Mouse (Mus musculus) heart, embryonic 10.5 days (tissue): Measurements from ENCODE around the gene Gm17509. TPM values are rescaled to one million over a fixed set of nuclear protein-coding genes. Genes with fewer than 3 reads are reported as not detected.

ENCODE experiments used
- DNase-seq: peaks from one replicate; pipeline ENCODE4 v3.0.0-alpha.2; 2017; ENCODE audit warnings: low spot score
- H3K27ac ChIP-seq: fragments of 300-500 bp; sonication (generic); 2 replicates; pipeline ENCODE4 v1.5.1; 2016; ENCODE audit warnings: mild to moderate bottlenecking
- H3K27me3 ChIP-seq: fragments of 300-500 bp; sonication (generic); 2 replicates; pipeline ENCODE4 v1.6.1; 2016; ENCODE audit warnings: mild to moderate bottlenecking; ENCODE audit not compliant: poor library complexity, insufficient read depth, severe bottlenecking
- H3K36me3 ChIP-seq: fragments of 300-500 bp; sonication (generic); 2 replicates; pipeline ENCODE4 v1.6.1; 2016; ENCODE audit warnings: mild to moderate bottlenecking, moderate library complexity
- H3K4me1 ChIP-seq: fragments of 300-500 bp; sonication (generic); 2 replicates; pipeline ENCODE4 v1.6.1; 2016; ENCODE audit warnings: mild to moderate bottlenecking
- H3K4me3 ChIP-seq: fragments of 300-500 bp; sonication (generic); 2 replicates; pipeline ENCODE4 v1.5.1; 2016; ENCODE audit warnings: mild to moderate bottlenecking, moderate library complexity
- H3K9me3 ChIP-seq: fragments of 300-500 bp; sonication (generic); 2 replicates; pipeline ENCODE4 v1.6.1; 2016; ENCODE audit warnings: mild to moderate bottlenecking, moderate library complexity
- WGBS: fragments of 180-500 bp; shearing (Covaris S2); methylation state at CpG from one replicate; pipeline ENCODE4 v1.1.7; 2016; 5-methylcytosine and 5-hydroxymethylcytosine counted together
- polyA plus RNA-seq: library from polyadenylated mRNA; unstranded; fragments of >200 nt; fragmentation: Nextera tagmentation; extraction: Ambion mirVana; gene quantifications from 2 replicates; pipeline ENCODE4 v1.2.1, GENCODE M21; 2016

The Gm17509 gene
- polyA plus RNA-seq = 0.27 and 0.36 TPM in 2 replicates

DNA sequence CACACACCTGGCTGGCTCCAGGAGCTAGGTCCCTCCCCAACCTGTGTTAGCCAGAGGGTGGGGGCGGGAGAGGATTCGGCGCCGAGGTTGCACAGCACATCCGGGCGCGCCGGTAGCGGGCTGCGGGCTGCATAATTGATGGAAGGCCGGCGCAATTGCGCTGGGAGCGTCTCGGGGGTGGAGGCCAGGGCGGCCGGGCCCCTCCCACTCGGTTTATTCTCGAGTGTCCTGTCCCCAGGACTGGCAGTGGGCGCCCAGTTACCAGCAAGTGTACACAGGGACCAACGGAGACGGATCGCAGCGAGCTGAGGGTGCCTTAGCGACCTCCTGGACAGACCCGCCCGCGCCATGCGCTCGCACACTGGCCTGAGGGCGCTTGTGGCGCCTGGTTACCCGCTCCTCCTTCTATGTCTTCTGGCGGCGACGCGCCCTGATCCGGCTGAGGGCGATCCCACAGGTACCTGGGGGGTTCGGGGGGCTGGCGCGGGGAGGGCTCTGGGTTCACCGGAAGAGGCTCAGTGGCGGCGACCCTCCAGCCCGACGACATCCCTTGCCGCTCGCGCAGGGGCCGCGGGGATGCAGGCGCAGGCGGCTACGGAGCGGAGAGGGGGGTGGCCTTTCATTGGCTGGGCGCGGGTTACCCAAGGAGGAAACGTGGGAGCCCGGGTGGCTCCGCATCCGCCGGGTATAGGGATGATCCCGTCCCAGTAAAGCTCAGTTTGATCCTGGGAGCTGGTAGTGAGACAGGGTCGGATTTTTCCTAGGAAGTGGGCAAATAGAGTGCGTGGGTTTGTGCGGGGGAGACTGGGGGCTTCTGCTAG lies at the start of gene Gm17509:
Gm17509 (minus strand) TSS at position 575 of the 821 bp plus-strand sequence.
- no peaks in the 10 kb centered on the region for H3K36me3 ChIP-seq
- peak; percentile 83 for DNase-seq
- H3K27ac ChIP-seq = peak within 1 kb of the TSS; percentile 94
- H3K27me3 ChIP-seq = no peaks in the 10 kb centered on the region
- no peaks in the 10 kb centered on the region for H3K9me3 ChIP-seq
- H3K4me3 ChIP-seq = peak within 1 kb of the TSS; percentile 85
- H3K4me1 ChIP-seq = peaks cover 18% of the 10 kb centered on the region
- WGBS = under 1% methylated on average over 67 of the region's 67 CpGs

DNA sequence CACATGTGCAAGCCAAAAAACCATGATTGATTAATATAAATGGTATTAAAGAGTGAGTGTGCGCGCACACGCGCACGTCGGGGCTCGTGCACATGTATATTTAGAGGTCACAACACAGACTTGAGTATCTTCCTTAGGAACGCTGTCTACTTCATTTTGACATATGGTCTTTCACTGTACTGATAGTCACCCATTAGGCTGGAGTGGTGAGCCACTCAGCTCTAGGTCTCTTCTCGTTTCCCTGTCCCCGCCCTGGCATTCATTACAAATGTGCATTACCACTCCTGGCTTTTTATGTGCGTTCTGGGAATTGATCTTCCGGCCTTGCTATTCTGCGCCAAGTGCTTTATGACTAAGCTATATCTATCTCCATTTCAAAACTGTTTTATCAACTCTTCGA lies 47.1 kb upstream of the Gm17509 start:
- Histone ChIP-seq H3K27me3 (no peaks in the 10 kb centered on the region), H3K4me1 (no peaks in the 10 kb centered on the region), H3K4me3 (no peak overlapping the region), H3K9me3 (no peaks in the 10 kb centered on the region), H3K36me3 (peaks cover 5% of the 10 kb centered on the region; the same call in 1 of the 2 replicates), H3K27ac (no peak overlapping the region)
- 94% methylated on average over 14 of the region's 14 CpGs for WGBS
- no peak for DNase-seq

DNA sequence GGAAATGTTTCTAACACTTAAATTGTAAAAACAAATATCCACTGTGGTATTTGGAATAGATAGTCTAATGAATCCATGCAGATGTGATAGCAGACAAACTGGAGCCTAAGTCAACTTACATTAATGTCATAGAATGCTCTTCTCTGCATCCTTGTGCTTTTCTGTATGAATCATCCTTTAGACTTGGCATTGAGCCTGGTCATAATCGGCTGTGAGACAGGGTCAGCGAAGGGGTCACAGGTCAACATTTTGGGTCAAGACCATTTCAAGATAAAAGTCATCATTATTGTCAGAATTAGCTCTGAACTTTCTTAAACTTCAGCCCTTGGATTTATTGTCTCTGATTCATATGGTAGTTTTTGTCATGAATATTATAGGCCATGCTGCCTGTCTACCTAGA lies 45.3 kb upstream of the Gm17509 start:
- Histone ChIP-seq H3K36me3 (peaks cover 5% of the 10 kb centered on the region; the same call in 1 of the 2 replicates), H3K27me3 (no peaks in the 10 kb centered on the region), H3K9me3 (no peaks in the 10 kb centered on the region), H3K4me1 (no peaks in the 10 kb centered on the region), H3K27ac (no peak overlapping the region), H3K4me3 (no peak overlapping the region)
- WGBS = 68% methylated on average over 2 of the region's 2 CpGs
- peak; percentile 54 for DNase-seq

DNA sequence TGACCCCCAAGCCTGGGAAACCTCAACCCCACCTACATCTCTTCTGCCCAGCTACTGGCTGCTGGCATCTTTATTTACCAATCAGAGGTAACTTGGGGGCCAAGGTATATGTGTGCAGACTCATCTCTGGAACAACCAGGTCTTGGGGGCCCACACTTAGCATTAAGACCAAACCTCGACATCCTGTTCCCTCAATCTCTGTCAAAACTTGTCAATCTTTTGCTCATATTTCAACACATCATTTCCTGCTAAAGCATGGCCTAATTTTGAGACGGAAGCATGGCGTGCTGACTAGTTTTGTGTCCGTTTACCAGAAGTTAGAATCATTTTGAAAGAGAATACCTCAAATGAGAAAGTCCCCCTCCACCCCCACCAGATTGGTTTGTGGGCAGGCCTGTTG lies 39.8 kb upstream of the Gm17509 start:
- WGBS = 86% methylated on average over 4 of the region's 4 CpGs
- Histone ChIP-seq H3K27me3 (no peaks in the 10 kb centered on the region), H3K27ac (no peak overlapping the region), H3K4me3 (no peak overlapping the region), H3K9me3 (no peaks in the 10 kb centered on the region), H3K36me3 (peaks cover 3% of the 10 kb centered on the region; the same call in 1 of the 2 replicates), H3K4me1 (no peaks in the 10 kb centered on the region)
- DNase-seq = peak; percentile 30

DNA sequence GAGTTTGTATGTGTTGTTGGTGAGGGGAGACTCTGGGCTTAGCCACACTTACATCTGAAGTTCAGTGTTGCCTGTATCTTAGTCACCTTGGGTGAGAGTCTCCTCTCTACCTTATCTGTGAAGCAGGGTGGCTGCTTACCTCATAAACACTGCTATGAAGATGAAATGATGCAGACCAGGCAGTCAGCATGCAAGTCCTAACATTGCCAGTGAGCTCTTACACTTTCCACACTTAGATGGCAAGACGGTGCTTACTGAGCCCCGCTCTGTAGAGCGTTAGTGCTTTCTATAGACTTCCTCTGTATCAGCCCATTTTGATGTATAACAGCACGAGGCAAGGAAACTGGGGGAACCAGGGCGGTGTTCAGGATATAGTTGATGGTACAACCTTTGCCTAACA lies 21.7 kb upstream of the Gm17509 start:
- Histone ChIP-seq H3K9me3 (no peaks in the 10 kb centered on the region), H3K4me3 (no peak overlapping the region), H3K27me3 (no peaks in the 10 kb centered on the region), H3K36me3 (no peaks in the 10 kb centered on the region), H3K27ac (no peak overlapping the region), H3K4me1 (peaks cover 6% of the 10 kb centered on the region; the same call in 1 of the 2 replicates)
- 82% methylated on average over 5 of the region's 5 CpGs for WGBS
- peak; percentile 7 for DNase-seq

DNA sequence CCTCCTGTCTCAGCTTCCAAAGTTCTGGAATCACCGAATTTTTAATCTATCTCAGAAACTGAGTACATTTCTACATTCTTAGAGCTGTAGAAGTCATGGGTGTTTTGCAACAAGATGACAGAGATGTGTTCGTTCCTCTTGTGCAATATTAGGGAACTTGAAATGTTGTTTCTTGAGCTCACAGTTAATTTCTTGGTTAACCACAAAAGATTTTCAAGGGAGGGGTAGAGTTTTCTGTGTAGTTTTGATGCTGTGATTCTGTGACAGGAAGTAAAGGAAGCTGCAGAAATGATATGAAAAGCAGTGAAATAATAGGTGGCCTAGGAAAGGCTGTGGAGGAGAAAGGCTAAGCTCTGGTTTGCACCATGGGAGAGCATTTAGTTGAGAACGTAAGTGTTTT lies 21.2 kb upstream of the Gm17509 start:
- WGBS = 90% methylated on average over 3 of the region's 3 CpGs
- H3K27me3 ChIP-seq = no peaks in the 10 kb centered on the region

DNA sequence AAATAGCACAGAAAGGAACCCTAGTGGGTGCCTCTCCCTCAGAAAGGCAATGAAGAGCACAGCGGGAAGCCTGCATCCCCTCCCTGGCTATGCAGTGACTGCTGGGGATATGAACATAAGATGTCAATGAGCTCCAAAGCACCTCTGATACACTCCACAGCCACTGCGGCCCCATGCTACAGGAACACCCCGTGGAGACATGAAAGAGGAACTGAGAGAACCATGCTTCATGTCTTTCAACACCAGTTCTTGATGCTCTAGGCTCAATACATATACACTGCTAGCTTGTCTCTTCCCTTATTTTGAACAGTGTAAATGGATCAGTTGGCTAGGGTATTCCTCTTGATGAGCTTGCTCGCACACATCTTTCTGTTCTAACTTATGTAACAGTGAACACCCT lies 16.2 kb upstream of the Gm17509 start:
- H3K27ac ChIP-seq = no peak overlapping the region
- H3K4me3 ChIP-seq = no peak overlapping the region
- H3K36me3 ChIP-seq = no peaks in the 10 kb centered on the region
- 58% methylated on average over 4 of the region's 4 CpGs for WGBS
- no peaks in the 10 kb centered on the region for H3K9me3 ChIP-seq
- no peaks in the 10 kb centered on the region for H3K27me3 ChIP-seq
- peak; percentile 65 for DNase-seq
- peaks cover 16% of the 10 kb centered on the region for H3K4me1 ChIP-seq

More for the DNA sequence above, 21.2 kb upstream of the Gm17509 start:
- H3K9me3 ChIP-seq = no peaks in the 10 kb centered on the region
- DNase-seq = peak; percentile 38
- peaks cover 9% of the 10 kb centered on the region; the same call in 1 of the 2 replicates for H3K4me1 ChIP-seq
- H3K36me3 ChIP-seq = no peaks in the 10 kb centered on the region
- no peak overlapping the region for H3K4me3 ChIP-seq
- no peak overlapping the region for H3K27ac ChIP-seq

DNA sequence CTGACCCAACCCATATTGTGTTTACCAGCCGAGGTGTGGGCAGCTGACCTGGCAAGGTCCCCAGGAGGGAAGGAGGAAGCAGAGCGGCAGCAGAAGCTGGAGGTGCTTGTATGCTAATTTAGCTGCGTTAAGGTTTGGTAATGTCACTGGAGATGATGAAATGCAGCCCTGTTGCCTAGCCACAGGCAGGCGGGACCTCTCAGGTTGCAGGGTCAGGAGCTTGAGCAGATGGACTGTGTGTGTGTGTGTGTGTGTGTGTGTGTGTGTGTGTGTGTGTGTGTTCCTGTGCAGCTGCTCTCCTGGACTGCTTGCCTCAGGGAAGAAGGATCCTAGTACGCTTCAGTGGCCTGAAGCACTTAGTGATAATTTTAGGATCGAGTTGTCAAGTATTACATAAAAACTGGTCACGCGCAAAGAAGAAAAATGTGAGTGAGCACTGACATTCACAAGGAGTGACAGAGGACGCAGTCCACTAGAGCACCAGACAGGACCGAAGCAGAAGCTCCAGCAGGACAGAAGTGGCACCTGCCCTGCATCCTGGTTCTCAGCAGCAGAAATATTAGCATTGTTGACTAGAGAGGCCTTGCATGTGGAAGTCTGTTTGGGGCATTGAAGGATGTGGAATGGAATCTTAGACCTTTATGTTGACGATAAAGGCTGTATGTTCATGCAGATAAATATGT lies 14.8 kb upstream of the Gm17509 start:
- 39% methylated on average over 11 of the region's 11 CpGs for WGBS
- no peaks in the 10 kb centered on the region for H3K9me3 ChIP-seq
- H3K4me1 ChIP-seq = peaks cover 23% of the 10 kb centered on the region
- peak overlapping the region; percentile 38; the same call in 1 of the 2 replicates for H3K27ac ChIP-seq
- peak; percentile 76 for DNase-seq
- H3K4me3 ChIP-seq = 0 out of 2 replicates have a peak overlapping the region, but pooled peaks have one; percentile 7
- no peaks in the 10 kb centered on the region for H3K27me3 ChIP-seq
- H3K36me3 ChIP-seq = no peaks in the 10 kb centered on the region

DNA sequence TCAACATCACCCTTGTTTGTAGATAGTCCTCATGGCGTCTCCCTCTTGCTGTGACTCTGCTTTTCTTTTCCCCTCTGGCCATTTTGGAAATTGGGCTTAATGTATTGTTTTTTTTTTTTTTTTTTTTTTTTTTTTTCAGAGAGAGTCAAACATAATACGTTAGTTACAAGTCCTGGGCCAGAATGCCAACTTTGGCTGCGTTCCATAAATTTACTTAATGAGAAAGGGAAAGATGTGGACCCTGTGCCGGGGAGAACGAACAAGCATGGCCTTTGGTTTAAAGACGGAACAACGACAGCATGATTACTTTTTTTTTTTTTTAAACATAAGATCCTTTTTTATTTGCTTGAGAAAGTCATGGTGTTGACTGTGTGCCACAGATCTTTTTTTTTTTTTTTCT lies 13.6 kb upstream of the Gm17509 start:
- Histone ChIP-seq H3K9me3 (no peaks in the 10 kb centered on the region), H3K4me3 (no peak overlapping the region), H3K36me3 (no peaks in the 10 kb centered on the region), H3K27ac (no peak overlapping the region), H3K27me3 (no peaks in the 10 kb centered on the region), H3K4me1 (peaks cover 23% of the 10 kb centered on the region)
- 83% methylated on average over 7 of the region's 7 CpGs for WGBS
- peak; percentile 17 for DNase-seq

DNA sequence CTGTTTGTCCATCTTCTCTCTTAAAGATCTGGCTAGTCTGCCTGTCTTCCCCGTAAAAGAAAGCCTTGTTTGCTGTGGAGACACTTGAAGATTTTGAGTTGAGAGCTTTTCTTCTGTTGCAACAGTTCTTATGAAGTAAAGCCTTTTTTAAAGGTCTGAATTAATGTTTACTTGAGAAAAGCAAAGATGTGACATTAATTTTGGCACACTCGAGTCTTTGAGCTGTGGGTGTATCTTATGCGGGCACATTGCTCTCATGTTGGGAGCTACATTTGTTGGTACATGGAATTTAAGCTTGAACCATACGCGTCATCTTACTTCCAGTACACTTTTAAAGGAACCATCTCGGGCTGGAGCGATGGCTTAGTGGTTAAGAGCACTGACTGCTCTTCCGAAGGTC lies 12.9 kb upstream of the Gm17509 start:
- Histone ChIP-seq H3K36me3 (no peaks in the 10 kb centered on the region), H3K9me3 (no peaks in the 10 kb centered on the region), H3K4me3 (no peak overlapping the region), H3K27ac (no peak overlapping the region), H3K4me1 (peaks cover 23% of the 10 kb centered on the region), H3K27me3 (no peaks in the 10 kb centered on the region)
- DNase-seq = peak; percentile 9
- WGBS = 93% methylated on average over 8 of the region's 8 CpGs

DNA sequence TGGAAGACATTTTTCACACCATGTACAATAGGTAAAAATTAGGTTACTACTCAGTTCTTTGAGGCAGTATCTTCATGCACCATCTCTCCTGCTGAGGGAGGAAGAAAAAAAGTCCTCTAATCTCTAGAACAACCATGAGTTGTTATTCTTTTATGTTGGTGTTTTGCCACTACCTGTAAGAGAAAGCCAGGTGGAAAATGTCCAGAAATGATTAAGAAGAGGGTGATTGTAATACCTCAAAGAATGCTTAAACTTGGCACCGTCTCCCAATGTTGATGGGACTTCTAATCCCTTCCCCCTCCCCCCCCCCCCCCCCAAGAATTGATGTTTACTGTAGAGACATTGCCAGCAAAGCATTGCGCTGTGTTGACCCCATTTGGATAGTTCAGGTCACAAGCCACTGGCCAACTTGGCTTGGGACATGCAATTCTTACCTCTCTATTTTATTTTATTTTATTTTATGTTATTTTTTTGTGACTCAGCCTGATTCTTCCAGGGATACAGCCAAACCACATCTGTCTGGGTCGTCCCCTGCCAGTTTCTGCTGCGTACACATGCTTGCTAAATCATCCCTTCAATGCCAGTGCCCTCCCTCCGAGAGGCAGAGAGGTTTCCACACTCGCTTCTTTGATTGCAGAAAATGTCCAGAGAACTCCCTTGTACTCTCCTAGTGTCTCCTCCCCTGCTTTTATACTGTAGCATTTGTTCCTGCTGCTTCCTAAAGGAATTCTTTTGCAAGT lies 9.7 kb upstream of the Gm17509 start:
- no peaks in the 10 kb centered on the region for H3K36me3 ChIP-seq
- H3K4me3 ChIP-seq = no peak overlapping the region
- H3K9me3 ChIP-seq = no peaks in the 10 kb centered on the region
- WGBS = 87% methylated on average over 6 of the region's 6 CpGs
- DNase-seq = peak; percentile 6
- peaks cover 12% of the 10 kb centered on the region for H3K4me1 ChIP-seq
- no peaks in the 10 kb centered on the region for H3K27me3 ChIP-seq
- no peak overlapping the region for H3K27ac ChIP-seq

DNA sequence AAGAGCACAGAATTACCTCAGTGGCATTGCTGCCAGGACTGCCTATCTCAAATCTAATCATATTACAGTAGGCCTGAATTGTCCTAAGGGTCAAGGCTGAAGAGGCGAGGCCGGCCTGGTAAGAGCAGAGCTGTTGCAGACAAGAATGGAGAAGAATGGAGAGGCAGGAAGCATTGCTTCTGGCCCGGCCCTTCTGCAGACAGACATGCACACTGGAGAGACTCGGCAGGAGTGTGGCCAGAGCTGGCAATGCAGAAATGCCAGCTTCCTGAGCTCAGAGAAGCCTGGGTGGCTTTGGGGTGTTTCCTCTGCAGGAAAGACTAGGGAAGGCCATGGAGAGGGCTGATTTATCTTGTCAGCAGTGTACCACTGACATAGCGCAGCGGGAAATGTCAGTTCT lies 4.7 kb upstream of the Gm17509 start:
- no peak for DNase-seq
- Histone ChIP-seq H3K27me3 (no peaks in the 10 kb centered on the region), H3K9me3 (no peaks in the 10 kb centered on the region), H3K36me3 (no peaks in the 10 kb centered on the region), H3K4me1 (peaks cover 10% of the 10 kb centered on the region), H3K4me3 (no peak overlapping the region), H3K27ac (no peak overlapping the region)
- WGBS = 55% methylated on average over 6 of the region's 6 CpGs
